Mouse (Mus musculus) bone marrow, adult 2 months (tissue): ENCODE results near the gene Gm28434.

ENCODE experiments used
- CTCF ChIP-seq: fragments of 200-500 bp; IDR thresholded peaks from 2 replicates; pipeline ENCODE4 v1.5.1; 2011; ENCODE audit warnings: low read length, control low read depth; ENCODE audit not compliant: control insufficient read depth, insufficient read depth
- POLR2A ChIP-seq: fragments of 200-500 bp; IDR thresholded peaks from 2 replicates; pipeline ENCODE4 v1.6.1; 2011; ENCODE audit warnings: low read depth, mild to moderate bottlenecking, control low read depth, low read length, borderline replicate concordance; ENCODE audit not compliant: control insufficient read depth

GRCm38 (mm10) chr5:87925372-87925771, 43.9 kb upstream of the Gm28434 start, which contains the start of gene Csn3:
- TF ChIP-seq CTCF (no peak), POLR2A (no peak)
